Mouse (Mus musculus): ENCODE results near the gene Zbtb16. TPM values are rescaled to one million over a fixed set of nuclear protein-coding genes. Genes with fewer than 3 reads are reported as not detected.

Gene Zbtb16
- polyA plus RNA-seq, 1 experiment, result 0.02 TPM

DNA sequence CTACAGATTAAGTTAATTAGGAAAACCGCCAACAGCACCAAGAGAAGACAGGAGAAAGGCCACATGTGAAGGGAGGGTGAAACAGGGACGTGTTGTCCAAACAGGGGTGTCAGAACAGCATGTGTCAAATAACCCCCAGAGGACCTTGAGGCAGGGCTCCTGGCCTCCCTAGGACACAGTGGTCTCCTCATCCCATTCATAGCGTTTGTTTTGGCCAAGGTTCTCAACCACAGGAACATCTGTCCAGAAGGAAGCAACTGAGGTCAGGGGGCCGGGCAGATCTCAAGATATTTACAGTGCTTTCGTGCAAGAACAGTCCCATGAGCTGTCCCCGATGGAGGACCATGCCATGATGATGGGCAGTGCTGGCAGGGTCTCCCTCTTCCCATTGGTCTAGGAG lies 49.2 kb downstream of the Zbtb16 start:
- H3K36me3 ChIP-seq (ENCODE audit: control insufficient read depth), result no peaks in the 10 kb centered on the region
- TF ChIP-seq GATA1 (IDR thresholded peaks at IDR 0.05; ENCODE audit: low read length), result no peak
- TF ChIP-seq TAL1 (IDR thresholded peaks at IDR 0.05; ENCODE audit: low read length), result no peak
- H3K27me3 ChIP-seq (ENCODE audit: control insufficient read depth), result peaks cover 2% of the 10 kb centered on the region; the same call in 1 of the 2 replicates
- H3K4me1 ChIP-seq (ENCODE audit: control insufficient read depth), result no peaks in the 10 kb centered on the region; the same call in 1 of the 2 replicates
- no peak overlapping the region for H3K4me3 ChIP-seq (replicated peaks)
- no peaks in the 10 kb centered on the region for H3K9me3 ChIP-seq (ENCODE audit: control insufficient read depth, low read length)

DNA sequence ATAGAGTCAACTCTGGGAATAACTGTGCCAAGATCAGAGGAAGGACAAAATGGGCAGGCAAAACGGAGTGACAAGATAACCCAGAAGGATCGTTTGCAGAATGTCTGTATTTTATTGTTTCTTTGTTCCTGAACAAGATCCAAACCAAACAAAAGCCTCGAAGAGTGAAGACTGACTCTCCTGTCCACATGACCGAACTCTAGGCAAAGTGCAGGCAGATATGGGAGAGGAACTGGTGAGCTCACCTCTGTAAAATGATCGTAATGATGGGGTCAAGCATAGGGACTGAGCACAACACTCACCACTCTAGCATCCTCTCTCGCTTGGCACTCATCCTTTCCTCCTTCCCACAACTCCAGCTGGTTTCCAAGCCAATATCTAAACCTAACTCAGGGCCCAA lies 51.1 kb downstream of the Zbtb16 start:
- no peaks in the 10 kb centered on the region for H3K36me3 ChIP-seq (ENCODE audit: control insufficient read depth)
- no peaks in the 10 kb centered on the region; the same call in 1 of the 2 replicates for H3K4me1 ChIP-seq (ENCODE audit: control insufficient read depth)
- H3K4me3 ChIP-seq (replicated peaks), result no peak overlapping the region
- peaks cover 2% of the 10 kb centered on the region; the same call in 1 of the 2 replicates for H3K27me3 ChIP-seq (ENCODE audit: control insufficient read depth)
- H3K9me3 ChIP-seq (ENCODE audit: control insufficient read depth, low read length), result no peaks in the 10 kb centered on the region
- TF ChIP-seq TAL1 (IDR thresholded peaks at IDR 0.05; ENCODE audit: low read length) (no peak), GATA1 (IDR thresholded peaks at IDR 0.05; ENCODE audit: low read length) (no peak)

DNA sequence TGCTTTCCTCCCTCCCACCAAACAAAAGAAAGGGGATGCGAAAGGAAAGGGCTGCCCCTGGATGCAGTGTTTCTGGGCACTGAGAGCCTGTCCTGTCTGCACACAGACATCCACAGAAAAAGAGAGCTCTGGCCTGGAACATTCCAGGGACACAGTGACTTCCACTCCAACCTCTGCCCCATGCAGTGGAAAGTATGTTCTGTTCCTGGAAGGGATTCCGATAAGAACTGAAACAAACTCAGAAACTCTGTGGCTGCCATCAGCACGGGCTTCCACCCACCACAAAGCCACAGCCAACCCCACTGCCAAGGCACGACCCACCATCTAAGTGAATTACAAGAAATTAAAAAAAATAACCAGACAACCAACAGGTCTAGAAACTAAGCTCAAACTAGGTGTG lies 52.7 kb downstream of the Zbtb16 start:
- H3K4me3 ChIP-seq (replicated peaks), result no peak overlapping the region
- H3K4me1 ChIP-seq (ENCODE audit: control insufficient read depth), result no peaks in the 10 kb centered on the region; the same call in 1 of the 2 replicates
- H3K27me3 ChIP-seq (ENCODE audit: control insufficient read depth), result peaks cover 2% of the 10 kb centered on the region; the same call in 1 of the 2 replicates
- no peaks in the 10 kb centered on the region for H3K9me3 ChIP-seq (ENCODE audit: control insufficient read depth, low read length)
- no peak for TF ChIP-seq TAL1 (IDR thresholded peaks at IDR 0.05; ENCODE audit: low read length)
- no peak for TF ChIP-seq GATA1 (IDR thresholded peaks at IDR 0.05; ENCODE audit: low read length)
- no peaks in the 10 kb centered on the region for H3K36me3 ChIP-seq (ENCODE audit: control insufficient read depth)

DNA sequence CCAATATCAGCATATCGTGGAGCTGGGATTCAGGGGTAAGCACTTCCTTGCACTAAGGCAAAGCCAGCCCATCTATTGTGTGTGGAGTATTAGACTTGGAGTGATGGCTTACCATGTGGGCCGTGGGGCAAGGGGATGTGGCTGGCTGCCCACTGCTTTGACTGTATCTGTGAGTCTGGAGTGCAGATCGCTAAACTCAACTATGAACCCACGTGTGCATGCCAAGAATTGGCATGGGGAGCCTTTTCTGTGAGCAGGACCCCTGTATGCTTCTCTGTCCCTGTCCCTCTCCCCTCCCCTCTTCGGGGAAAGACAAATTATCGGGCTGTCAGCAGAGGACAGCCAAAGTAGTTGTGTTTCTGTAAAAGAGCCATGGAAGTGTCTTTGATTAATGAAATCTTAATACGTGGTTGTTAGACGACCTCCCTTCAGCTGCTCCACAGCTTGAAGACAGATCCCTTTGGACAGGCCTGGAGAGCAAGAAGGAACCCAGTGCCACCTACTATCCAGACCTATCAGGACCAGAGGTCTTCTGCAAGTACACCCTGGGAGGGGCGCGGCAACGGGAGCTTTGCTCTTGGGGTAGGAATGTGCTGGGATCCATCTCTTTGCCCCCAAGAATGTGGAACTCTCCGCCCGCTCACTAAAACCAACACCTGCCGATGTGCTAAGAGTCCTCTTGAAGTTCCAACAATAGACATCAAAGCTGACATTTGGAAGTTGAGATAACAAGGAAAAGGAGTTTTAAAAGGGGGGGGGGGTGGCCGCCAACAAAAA lies 53.5 kb downstream of the Zbtb16 start:
- H3K9me3 ChIP-seq (ENCODE audit: control insufficient read depth, low read length), result no peaks in the 10 kb centered on the region
- no peaks in the 10 kb centered on the region; the same call in 1 of the 2 replicates for H3K4me1 ChIP-seq (ENCODE audit: control insufficient read depth)
- H3K4me3 ChIP-seq (replicated peaks), result no peak overlapping the region
- H3K27me3 ChIP-seq (ENCODE audit: control insufficient read depth), result peaks cover 2% of the 10 kb centered on the region; the same call in 1 of the 2 replicates
- TF ChIP-seq GATA1 (IDR thresholded peaks at IDR 0.05; ENCODE audit: low read length) (no peak), TAL1 (IDR thresholded peaks at IDR 0.05; ENCODE audit: low read length) (no peak)
- no peaks in the 10 kb centered on the region for H3K36me3 ChIP-seq (ENCODE audit: control insufficient read depth)

DNA sequence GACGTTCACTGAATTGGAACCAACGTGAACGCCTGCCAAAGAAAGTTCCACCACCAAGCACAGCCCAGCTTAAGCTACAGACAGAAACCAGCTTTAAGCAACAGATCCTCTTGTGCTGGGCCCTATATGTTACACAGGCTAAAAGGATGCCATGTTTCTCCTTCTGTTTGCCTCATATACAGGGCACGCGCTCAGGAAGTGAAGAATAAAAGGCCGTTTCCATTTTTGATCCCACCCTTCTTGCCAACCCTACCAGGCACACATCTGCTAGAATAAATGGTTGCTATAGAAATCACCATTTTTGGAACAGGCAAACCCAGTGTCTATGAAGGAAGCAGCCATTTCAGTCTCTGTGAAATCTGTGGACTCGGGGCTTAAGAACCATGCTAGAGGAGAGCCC lies 59.8 kb downstream of the Zbtb16 start:
- no peaks in the 10 kb centered on the region for H3K36me3 ChIP-seq (ENCODE audit: control insufficient read depth)
- no peak overlapping the region for H3K4me3 ChIP-seq (replicated peaks)
- H3K4me1 ChIP-seq (ENCODE audit: control insufficient read depth), result no peaks in the 10 kb centered on the region
- H3K9me3 ChIP-seq (ENCODE audit: control insufficient read depth, low read length), result no peaks in the 10 kb centered on the region
- no peaks in the 10 kb centered on the region; the same call in 1 of the 2 replicates for H3K27me3 ChIP-seq (ENCODE audit: control insufficient read depth)
- no peak for TF ChIP-seq TAL1 (IDR thresholded peaks at IDR 0.05; ENCODE audit: low read length)
- no peak for TF ChIP-seq GATA1 (IDR thresholded peaks at IDR 0.05; ENCODE audit: low read length)

DNA sequence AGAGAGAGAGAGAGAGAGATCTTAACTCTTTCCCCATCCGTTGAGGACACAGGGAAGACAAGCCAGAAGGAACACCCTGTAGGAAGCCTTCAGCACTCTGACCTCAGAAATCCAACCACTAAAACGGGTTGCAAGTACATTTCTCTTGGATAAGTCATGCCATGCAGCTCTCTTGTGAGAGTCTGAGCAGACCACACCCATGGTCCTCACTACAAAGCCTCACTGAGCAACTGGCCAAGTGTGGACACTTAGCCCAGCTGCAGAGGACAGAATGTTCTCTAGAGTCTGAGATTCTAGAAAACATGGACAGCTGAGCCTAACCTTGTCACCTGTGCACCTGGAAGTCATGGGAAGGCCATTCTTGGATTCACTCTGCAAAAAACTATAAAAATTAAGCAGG lies 60.5 kb downstream of the Zbtb16 start:
- no peaks in the 10 kb centered on the region for H3K9me3 ChIP-seq (ENCODE audit: control insufficient read depth, low read length)
- H3K27me3 ChIP-seq (ENCODE audit: control insufficient read depth), result no peaks in the 10 kb centered on the region; the same call in 1 of the 2 replicates
- H3K4me1 ChIP-seq (ENCODE audit: control insufficient read depth), result no peaks in the 10 kb centered on the region
- TF ChIP-seq GATA1 (IDR thresholded peaks at IDR 0.05; ENCODE audit: low read length), result no peak
- no peak for TF ChIP-seq TAL1 (IDR thresholded peaks at IDR 0.05; ENCODE audit: low read length)
- H3K4me3 ChIP-seq (replicated peaks), result no peak overlapping the region
- no peaks in the 10 kb centered on the region for H3K36me3 ChIP-seq (ENCODE audit: control insufficient read depth)

DNA sequence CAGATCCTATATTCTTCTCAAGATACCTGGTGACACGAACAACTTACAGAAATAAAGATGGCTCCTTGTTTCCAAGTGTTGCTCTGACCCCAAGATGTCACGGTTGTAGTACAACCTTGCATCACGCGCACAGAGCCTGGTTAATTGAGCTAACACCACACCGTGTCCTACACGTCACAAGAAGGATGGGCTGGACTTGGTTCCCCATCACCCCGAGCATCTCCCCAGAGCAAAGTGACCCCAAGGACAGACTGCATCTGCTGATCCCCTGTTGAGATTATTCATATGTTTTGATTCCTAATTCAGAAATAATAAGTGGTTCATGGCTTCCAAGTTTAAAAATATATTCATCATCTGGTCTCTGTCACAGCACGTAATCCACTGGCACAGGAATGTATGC lies 62.3 kb downstream of the Zbtb16 start:
- Histone ChIP-seq H3K4me3 (replicated peaks) (no peak overlapping the region), H3K27me3 (ENCODE audit: control insufficient read depth) (no peaks in the 10 kb centered on the region), H3K36me3 (ENCODE audit: control insufficient read depth) (no peaks in the 10 kb centered on the region), H3K9me3 (ENCODE audit: control insufficient read depth, low read length) (no peaks in the 10 kb centered on the region), H3K4me1 (ENCODE audit: control insufficient read depth) (no peaks in the 10 kb centered on the region)
- TF ChIP-seq TAL1 (IDR thresholded peaks at IDR 0.05; ENCODE audit: low read length), result no peak

DNA sequence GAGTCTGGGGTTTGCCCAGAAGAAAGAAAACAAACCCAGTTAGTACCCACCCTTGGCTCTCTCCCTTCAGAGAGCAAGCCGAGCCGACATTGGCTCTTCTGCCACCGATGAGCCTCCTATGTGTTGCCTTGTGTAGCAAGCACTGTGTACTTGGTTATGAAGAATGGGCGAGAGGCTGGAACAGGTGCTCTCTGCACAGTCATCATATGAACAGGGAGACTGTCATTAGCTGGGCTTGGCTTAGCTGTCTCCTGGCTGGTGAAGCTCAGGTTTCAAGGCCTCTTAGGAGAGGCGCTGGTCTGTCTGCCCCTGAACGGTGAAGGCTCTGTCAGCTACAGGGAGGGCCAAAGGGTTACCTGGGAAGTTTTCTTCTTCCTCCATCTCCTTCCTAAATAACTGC lies 62.9 kb downstream of the Zbtb16 start:
- Histone ChIP-seq H3K4me3 (replicated peaks) (no peak overlapping the region), H3K4me1 (ENCODE audit: control insufficient read depth) (no peaks in the 10 kb centered on the region), H3K9me3 (ENCODE audit: control insufficient read depth, low read length) (no peaks in the 10 kb centered on the region), H3K36me3 (ENCODE audit: control insufficient read depth) (no peaks in the 10 kb centered on the region), H3K27me3 (ENCODE audit: control insufficient read depth) (no peaks in the 10 kb centered on the region)
- TF ChIP-seq TAL1 (IDR thresholded peaks at IDR 0.05; ENCODE audit: low read length), result no peak
- TF ChIP-seq GATA1 (IDR thresholded peaks at IDR 0.05; ENCODE audit: low read length), result no peak

DNA sequence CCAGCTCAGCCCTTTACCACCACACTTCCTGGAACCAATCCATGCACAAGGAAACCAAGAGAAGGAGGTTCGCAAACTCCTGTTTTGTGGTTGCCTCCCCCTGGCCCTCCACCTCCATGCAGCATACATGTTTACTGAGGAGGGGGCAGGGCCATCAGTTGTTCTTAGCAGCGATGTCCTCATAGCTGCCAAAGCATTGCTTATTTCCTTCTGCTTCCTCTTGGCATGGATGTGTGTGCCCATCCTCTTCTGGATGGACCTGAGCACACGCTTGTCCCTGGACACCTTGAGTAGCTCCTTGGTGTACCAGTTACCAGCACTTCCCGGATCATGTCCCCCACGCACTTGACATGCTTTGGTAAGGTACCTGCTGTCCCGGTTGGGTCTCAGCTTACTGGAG lies 64.5 kb downstream of the Zbtb16 start:
- Histone ChIP-seq H3K27me3 (ENCODE audit: control insufficient read depth) (no peaks in the 10 kb centered on the region), H3K4me3 (replicated peaks) (no peak overlapping the region), H3K9me3 (ENCODE audit: control insufficient read depth, low read length) (no peaks in the 10 kb centered on the region), H3K4me1 (ENCODE audit: control insufficient read depth) (no peaks in the 10 kb centered on the region), H3K36me3 (ENCODE audit: control insufficient read depth) (no peaks in the 10 kb centered on the region)
- TF ChIP-seq GATA1 (IDR thresholded peaks at IDR 0.05; ENCODE audit: low read length), result no peak
- no peak for TF ChIP-seq TAL1 (IDR thresholded peaks at IDR 0.05; ENCODE audit: low read length)
